Mouse (Mus musculus): ENCODE data around the gene Clec4a1.
A peak's percentile ranks its signal among the peaks of the same experiment; 100 is the strongest.

Gene Clec4a1

GRCm38 (mm10) chr6:122921451-122921850 is at the start of gene Clec4a1:
Gene Clec4a1, plus strand, starts transcription at chr6:122921848.
- DNase-seq (ENCODE audit: inconsistent age in 2 of 2, low spot score in 1 of 2): peak in 1 of 2 experiments; percentile 9

- DNase-seq (ENCODE audit: inconsistent age in 2 of 2, low spot score in 1 of 2): peak in 1 of 2 experiments; percentile 41
Observed at GRCm38 (mm10) chr6:122872800-122873199, 48.8 kb upstream of the Clec4a1 start.

- DNase-seq (ENCODE audit: inconsistent age in 2 of 2, low spot score in 1 of 2): peak; percentile 96 to 99
Observed at GRCm38 (mm10) chr6:122873871-122874719, 47.6 kb upstream of the Clec4a1 start, which contains the start of gene Necap1. Gene Necap1, plus strand, starts transcription at chr6:122874474.

- DNase-seq (ENCODE audit: inconsistent age in 2 of 2, low spot score in 1 of 2): no peak
Observed at GRCm38 (mm10) chr6:122874720-122875389, 46.8 kb upstream of the Clec4a1 start.

GRCm38 (mm10) chr6:122879141-122879735 is 42.4 kb upstream of the Clec4a1 start:
- no peak for DNase-seq (ENCODE audit: inconsistent age in 2 of 2, low spot score in 1 of 2)

GRCm38 (mm10) chr6:122879781-122880505 is 41.7 kb upstream of the Clec4a1 start:
- no peak for DNase-seq (ENCODE audit: inconsistent age in 2 of 2, low spot score in 1 of 2)

GRCm38 (mm10) chr6:122881287-122881686 is 40.4 kb upstream of the Clec4a1 start:
- DNase-seq (ENCODE audit: inconsistent age in 2 of 2, low spot score in 1 of 2): no peak

GRCm38 (mm10) chr6:122883603-122884002 is 38.0 kb upstream of the Clec4a1 start:
- peak in 1 of 2 experiments; percentile 15 for DNase-seq (ENCODE audit: inconsistent age in 2 of 2, low spot score in 1 of 2)

GRCm38 (mm10) chr6:122889599-122889998 is 32.0 kb upstream of the Clec4a1 start:
- no peak for DNase-seq (ENCODE audit: inconsistent age in 2 of 2, low spot score in 1 of 2)

GRCm38 (mm10) chr6:122892442-122893049 is 29.1 kb upstream of the Clec4a1 start:
- peak; percentile 47 to 83 for DNase-seq (ENCODE audit: inconsistent age in 2 of 2, low spot score in 1 of 2)

- DNase-seq (ENCODE audit: inconsistent age in 2 of 2, low spot score in 1 of 2): no peak
Observed at GRCm38 (mm10) chr6:122919922-122920321, 1.7 kb upstream of the Clec4a1 start.

GRCm38 (mm10) chr6:122934845-122935244 is 13.2 kb downstream of the Clec4a1 start:
- DNase-seq (ENCODE audit: inconsistent age in 2 of 2, low spot score in 1 of 2): no peak

- DNase-seq (ENCODE audit: inconsistent age in 2 of 2, low spot score in 1 of 2): no peak
Observed at GRCm38 (mm10) chr6:122939618-122940017, 18.0 kb downstream of the Clec4a1 start.

GRCm38 (mm10) chr6:122946760-122947159 is 25.1 kb downstream of the Clec4a1 start:
- no peak for DNase-seq (ENCODE audit: inconsistent age in 2 of 2, low spot score in 1 of 2)

- peak; percentile 17 to 30 for DNase-seq (ENCODE audit: inconsistent age in 2 of 2, low spot score in 1 of 2)
Observed at GRCm38 (mm10) chr6:122952401-122952800, 30.8 kb downstream of the Clec4a1 start, which contains the start of gene Clec4a3. Gene Clec4a3, plus strand, starts transcription at chr6:122952515.

- DNase-seq (ENCODE audit: inconsistent age in 2 of 2, low spot score in 1 of 2): no peak
Observed at GRCm38 (mm10) chr6:122964562-122964961, 42.9 kb downstream of the Clec4a1 start.

- no peak for DNase-seq (ENCODE audit: inconsistent age in 2 of 2, low spot score in 1 of 2)
Observed at GRCm38 (mm10) chr6:122969048-122969447, 47.4 kb downstream of the Clec4a1 start.

Data from adrenal gland, adult (tissue).